Comparison of ENCODE assay signal across 24 mouse cellular contexts in genomic region chr7:83779028-83779427, GRCm38 (mm10). TPM values are rescaled to one million over a fixed set of nuclear protein-coding genes. Genes with fewer than 3 reads are reported as not detected.
DNase-seq lines count a peak whose midpoint lies in the region; ATAC-seq lines count a peak whose summit lies in the region.
"Had no signal": no experiment of that assay in that cellular context is flagged by ENCODE, and none has a peak within 500 bp of the region (broad histone marks: within the 10 kb centered on the region; RNA-seq: fewer than 3 reads in every experiment).

No protein-coding gene starts in this region.

- H3K9ac ChIP-seq in hindbrain, embryonic 14.5 days = no peak overlapping the region
- no peak overlapping the region for H3K9ac ChIP-seq in hindbrain, embryonic 12.5 days
- H3K9ac ChIP-seq: embryonic facial prominence, embryonic 12.5 days; forebrain, embryonic 12.5 days had no signal

- H3K4me1 ChIP-seq in hindbrain, embryonic 14.5 days (replicated peaks; ENCODE audit: control insufficient read depth, insufficient read depth, low read length) = no peaks in the 10 kb centered on the region
- no peaks in the 10 kb centered on the region for H3K4me1 ChIP-seq in hindbrain, embryonic 12.5 days
- H3K4me1 ChIP-seq: embryonic facial prominence, embryonic 10.5 days; forebrain, embryonic 12.5 days had no signal

- H3K36me3 ChIP-seq in hindbrain, embryonic 14.5 days (replicated peaks; ENCODE audit: control insufficient read depth, insufficient read depth) = no peaks in the 10 kb centered on the region
- H3K36me3 ChIP-seq in hindbrain, embryonic 12.5 days = no peaks in the 10 kb centered on the region
- H3K36me3 ChIP-seq: embryonic facial prominence, embryonic 10.5 days; embryonic facial prominence, embryonic 12.5 days; forebrain, embryonic 10.5 days; forebrain, embryonic 12.5 days; G1E had no signal

- no peaks in the 10 kb centered on the region for H3K9me3 ChIP-seq in hindbrain, embryonic 14.5 days (ENCODE audit: control insufficient read depth, low read length)
- no peaks in the 10 kb centered on the region for H3K9me3 ChIP-seq in hindbrain, embryonic 12.5 days (replicated peaks)
- H3K9me3 ChIP-seq: embryonic facial prominence, embryonic 10.5 days; embryonic facial prominence, embryonic 12.5 days; forebrain, embryonic 10.5 days; forebrain, embryonic 12.5 days; G1E had no signal

- no peaks in the 10 kb centered on the region for H3K27me3 ChIP-seq in hindbrain, embryonic 14.5 days (ENCODE audit: control insufficient read depth, insufficient read depth, low read length)
- no peaks in the 10 kb centered on the region for H3K27me3 ChIP-seq in hindbrain, embryonic 12.5 days
- H3K27me3 ChIP-seq: embryonic facial prominence, embryonic 12.5 days; forebrain, embryonic 12.5 days had no signal

- no peak overlapping the region for H3K4me3 ChIP-seq in hindbrain, embryonic 14.5 days (replicated peaks; ENCODE audit: low read length)
- H3K4me3 ChIP-seq in hindbrain, embryonic 12.5 days = no peak overlapping the region
- H3K4me3 ChIP-seq: embryonic facial prominence, embryonic 10.5 days; embryonic facial prominence, embryonic 12.5 days; forebrain, embryonic 10.5 days; forebrain, embryonic 12.5 days had no signal

- ATAC-seq in hindbrain, embryonic 14.5 days (ENCODE audit: low FRiP score) = no peak
- no peak for ATAC-seq in hindbrain, embryonic 12.5 days (ENCODE audit: low FRiP score)
- ATAC-seq in erythroid progenitor cell, adult 5-6 weeks (replicated peaks; ENCODE audit: low FRiP score, poor library complexity, severe bottlenecking) = 0 out of 2 replicates have a peak, but pooled peaks have one; percentile 19
- ATAC-seq: activated CD4-positive, CD25-positive, alpha-beta regulatory T cell, adult 4 months; CD4-positive, CD25-positive, alpha-beta regulatory T cell, adult 4 months; forebrain, embryonic 14.5 days; forebrain, embryonic 16.5 days; Patski had no signal

- H3K27ac ChIP-seq in hindbrain, embryonic 14.5 days = no peak overlapping the region
- no peak overlapping the region for H3K27ac ChIP-seq in hindbrain, embryonic 12.5 days
- H3K27ac ChIP-seq: embryonic facial prominence, embryonic 10.5 days; embryonic facial prominence, embryonic 12.5 days; forebrain, embryonic 10.5 days; forebrain, embryonic 12.5 days had no signal

- 81% methylated on average over 2 of the region's 2 CpGs for WGBS in hindbrain, embryonic 14.5 days
- WGBS in hindbrain, embryonic 12.5 days = 66% methylated on average over 2 of the region's 2 CpGs

- DNase-seq in cerebellum, adult 9-11 months = peak; percentile 2
- DNase-seq in cerebellum, postnatal 4 days (ENCODE audit: low spot score in 2 of 2) = no peak
- peak; percentile 2 for DNase-seq in hindbrain, embryonic 14.5 days (ENCODE audit: low spot score)
- DNase-seq: adrenal gland, adult 8-10 months; adrenal gland, postnatal 14 days; adrenal gland, postnatal 36 days; B cell, adult 2 months; cerebellum, adult 11-12 months; cerebellum, adult 2 months; cerebellum, adult 9-10 months; cerebellum, postnatal 14 days; cerebellum, postnatal 36 days had no signal

- no peak overlapping the region for H3K4me2 ChIP-seq in hindbrain, embryonic 14.5 days (replicated peaks)
- H3K4me2 ChIP-seq in hindbrain, embryonic 12.5 days (replicated peaks) = no peak overlapping the region
- H3K4me2 ChIP-seq: embryonic facial prominence, embryonic 12.5 days; forebrain, embryonic 12.5 days had no signal

RNA-seq across cellular contexts. Expression of gene Cfap161, which starts 15.7 kb away (rescaled TPM):
- 1.4 and 1.6 TPM in 2 replicates for polyA plus RNA-seq in hindbrain, embryonic 14.5 days (2014; fragmentation: Nextera tagmentation; extraction: Ambion mirVana)
- 0.94 and 1.0 TPM in 2 replicates for polyA plus RNA-seq in hindbrain, embryonic 12.5 days (2016; fragmentation: Nextera tagmentation; extraction: Ambion mirVana)
- not detected in 2 replicates for total RNA-seq in erythroid progenitor cell, adult 5-6 weeks (2015; ENCODE audit: low replicate concordance)
- not detected in 2 replicates for total RNA-seq in erythroid progenitor cell, adult 5-6 weeks (2017; ENCODE audit: low replicate concordance)
- total RNA-seq: adrenal gland, postnatal 14 days; G1E had no signal
- polyA plus RNA-seq: activated CD4-positive, CD25-positive, alpha-beta regulatory T cell, adult 4 months; CD4-positive, CD25-positive, alpha-beta regulatory T cell, adult 4 months; forebrain, embryonic 10.5 days; G1E; Patski had no signal

RNA-seq across cellular contexts. Expression of gene Il16, which starts 33.5 kb away (rescaled TPM):
- 1.0 and 1.2 TPM in 2 replicates for polyA plus RNA-seq in hindbrain, embryonic 14.5 days (2014; fragmentation: Nextera tagmentation; extraction: Ambion mirVana)
- 1.9 and 2.0 TPM in 2 replicates for polyA plus RNA-seq in hindbrain, embryonic 12.5 days (2016; fragmentation: Nextera tagmentation; extraction: Ambion mirVana)
- 5.9 and 9.7 TPM in 2 replicates for total RNA-seq in erythroid progenitor cell, adult 5-6 weeks (2015; ENCODE audit: low replicate concordance)
- total RNA-seq in erythroid progenitor cell, adult 5-6 weeks (2017; ENCODE audit: low replicate concordance) = 12.5 and 16.0 TPM in 2 replicates

Comparison
In these comparisons a context has a peak if more than half of its experiments do, and no peak if none do; other contexts are left out.
1. DNase-seq: peak in cerebellum, adult 9-11 months (single experiment) and hindbrain, embryonic 14.5 days (single experiment); none in cerebellum, postnatal 4 days (0 of 2).